Mouse (Mus musculus): ENCODE data around the gene Dab1.
A peak's percentile ranks its signal among the peaks of the same experiment; 100 is the strongest.

Gene Dab1

DNA sequence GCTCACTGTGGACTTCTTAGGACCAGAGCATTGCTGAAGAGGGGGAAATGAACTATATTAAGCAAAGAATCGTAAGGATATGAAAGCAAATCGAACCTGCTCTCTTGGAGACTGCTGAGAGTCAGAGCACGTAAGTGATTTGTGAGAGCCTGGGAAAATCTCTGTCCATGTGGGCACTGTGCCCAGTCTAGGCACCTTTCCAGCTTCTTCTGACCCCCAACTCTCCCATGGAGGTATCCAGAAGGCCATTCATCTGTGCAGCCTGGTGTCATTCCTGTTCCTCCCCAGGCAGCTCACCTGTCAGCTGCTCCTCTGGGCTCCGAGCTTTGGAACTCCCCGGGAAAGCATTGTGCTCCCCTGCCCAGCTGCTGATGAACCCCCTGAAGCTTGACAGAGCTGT is 389.2 kb downstream of the Dab1 start:
- peak; percentile 62 for DNase-seq

DNA sequence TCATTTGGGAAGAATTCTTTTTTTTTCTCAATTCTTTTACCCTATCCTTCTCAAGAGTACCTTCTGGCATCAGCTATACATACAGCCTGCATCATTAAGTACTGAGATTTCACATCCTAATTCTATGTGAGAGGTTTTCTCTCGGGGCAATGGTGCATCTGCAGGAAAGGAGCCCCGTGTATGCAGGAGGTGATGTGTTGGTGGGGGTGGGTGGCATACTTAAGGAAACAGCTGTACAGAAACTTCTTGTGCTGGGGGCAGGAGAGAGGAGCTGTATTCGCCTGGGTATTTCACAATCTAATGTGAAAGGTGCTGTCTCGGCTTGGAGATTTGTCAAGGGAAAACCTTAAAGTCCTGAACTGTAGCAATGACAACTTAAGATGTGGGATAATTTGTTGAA is 392.5 kb downstream of the Dab1 start:
- no peak for DNase-seq

DNA sequence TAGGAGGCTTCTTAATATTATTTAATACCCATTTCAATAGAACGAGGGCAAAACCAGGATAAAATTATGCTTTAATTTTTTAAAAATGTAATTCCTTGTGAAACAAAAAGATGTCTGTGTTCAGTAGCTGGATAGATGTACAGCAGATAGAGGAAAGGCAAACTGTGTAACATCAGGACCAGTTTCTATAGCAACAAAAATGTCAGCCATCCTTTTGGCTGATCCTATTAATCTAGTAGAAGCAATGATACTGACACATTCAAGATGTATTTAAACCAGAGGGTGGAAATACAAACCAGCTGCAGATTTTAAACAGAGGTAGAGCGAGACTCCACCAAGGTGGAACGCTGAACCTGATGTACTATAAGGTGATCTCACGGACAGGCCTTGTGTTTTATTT is 393.0 kb downstream of the Dab1 start:
- no peak for DNase-seq

DNA sequence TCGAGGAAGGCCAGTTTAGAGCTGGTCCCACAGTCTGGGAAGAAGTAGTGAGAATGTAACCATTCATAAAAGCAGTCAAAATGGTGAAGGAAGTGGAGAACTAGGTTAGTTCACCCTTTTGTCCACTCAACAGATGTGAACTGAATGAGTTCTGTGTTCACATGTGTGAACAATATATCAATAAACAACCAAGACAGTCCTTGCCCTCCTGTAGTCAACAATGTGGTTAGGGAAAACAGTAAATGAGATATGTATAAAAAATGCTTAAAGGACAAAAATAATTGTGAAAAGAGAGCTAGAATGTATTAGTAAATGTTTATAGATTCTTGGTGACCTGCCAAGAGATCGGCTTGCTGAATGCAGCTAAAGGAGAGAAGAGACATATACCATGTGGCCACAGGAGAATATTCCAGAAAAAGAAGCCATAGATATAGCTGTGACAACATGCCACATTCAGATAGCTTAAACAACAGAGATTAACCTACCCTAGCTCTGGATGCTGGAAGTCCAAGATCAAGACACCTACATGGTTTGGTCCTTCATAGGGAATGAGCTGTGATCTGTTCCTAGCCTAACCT is 406.0 kb downstream of the Dab1 start:
- DNase-seq = no peak

DNA sequence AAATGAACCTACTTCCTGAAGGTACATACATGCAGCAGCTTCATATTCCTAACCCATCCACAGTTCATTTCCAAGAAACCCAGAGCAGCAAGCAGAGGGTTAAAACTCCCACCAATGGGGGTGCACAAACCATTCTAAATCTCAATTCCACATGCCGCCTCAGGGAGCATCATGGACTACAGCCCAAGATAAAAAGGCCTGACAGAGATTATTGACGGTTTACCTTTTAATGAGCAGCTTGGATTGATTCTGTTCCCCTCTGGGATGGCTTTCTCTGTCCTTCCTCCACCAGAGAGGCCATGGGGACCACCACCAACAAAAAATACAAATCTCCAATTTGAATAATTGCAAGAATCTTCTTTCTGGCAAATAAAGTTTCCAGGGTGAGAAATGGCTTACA is 407.7 kb downstream of the Dab1 start:
- no peak for DNase-seq

DNA sequence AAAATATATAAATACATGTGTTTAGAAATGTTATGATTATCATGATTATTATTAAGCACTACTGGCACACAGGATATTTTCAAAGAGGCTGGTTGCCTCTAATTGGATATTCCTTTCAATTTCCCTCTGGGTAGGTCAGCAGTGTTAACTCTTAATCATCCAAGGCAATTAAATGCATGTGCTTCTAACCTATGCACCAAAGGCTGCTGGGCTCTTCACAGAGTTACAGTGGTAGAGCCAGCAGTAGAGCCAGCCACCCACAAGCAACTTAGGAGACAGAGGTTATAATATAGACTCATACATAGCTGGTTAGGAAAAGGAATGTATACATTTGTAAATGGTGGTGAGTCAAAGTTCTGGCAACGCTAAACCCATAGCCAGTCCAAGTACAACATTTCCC is 408.1 kb downstream of the Dab1 start:
- DNase-seq = no peak

DNA sequence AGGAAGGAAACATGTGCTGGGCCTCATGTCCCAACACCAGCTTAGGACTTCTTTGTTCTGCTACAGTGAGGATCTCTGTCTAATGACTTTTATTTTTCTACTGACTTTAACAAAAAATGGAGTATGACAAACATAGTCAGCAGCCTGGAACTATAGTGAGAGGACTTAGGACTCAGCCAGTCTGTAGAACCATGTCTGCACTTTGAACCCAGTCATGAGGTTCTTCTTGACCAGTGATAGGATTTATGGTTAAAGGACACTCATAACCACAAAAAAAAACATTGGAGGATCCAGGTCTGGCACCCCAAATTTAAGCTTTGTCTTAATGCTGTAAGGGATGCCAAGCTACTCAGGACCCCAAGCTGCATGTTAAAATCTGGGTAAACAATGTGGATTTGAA is 416.9 kb downstream of the Dab1 start:
- DNase-seq = no peak

DNA sequence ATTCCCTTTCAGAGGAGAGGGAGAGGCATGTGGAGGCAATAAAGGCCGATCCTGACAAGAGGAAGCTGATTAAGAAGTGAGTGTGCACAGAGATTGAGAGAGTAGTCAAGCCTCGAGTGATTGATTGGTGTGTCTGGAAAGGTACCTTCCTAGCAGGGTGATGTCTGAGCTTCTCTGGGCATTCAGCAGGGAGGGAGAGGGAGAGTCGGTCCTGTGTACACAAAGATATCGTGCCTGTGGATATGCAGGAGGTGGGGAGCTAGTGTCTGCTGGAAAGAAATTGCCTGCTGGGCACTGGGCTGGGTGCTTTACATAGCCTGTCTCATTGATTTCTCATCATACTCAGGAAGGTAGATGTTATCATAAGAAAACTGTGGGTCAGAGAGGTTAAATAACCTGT is 420.4 kb downstream of the Dab1 start:
- no peak for DNase-seq

DNA sequence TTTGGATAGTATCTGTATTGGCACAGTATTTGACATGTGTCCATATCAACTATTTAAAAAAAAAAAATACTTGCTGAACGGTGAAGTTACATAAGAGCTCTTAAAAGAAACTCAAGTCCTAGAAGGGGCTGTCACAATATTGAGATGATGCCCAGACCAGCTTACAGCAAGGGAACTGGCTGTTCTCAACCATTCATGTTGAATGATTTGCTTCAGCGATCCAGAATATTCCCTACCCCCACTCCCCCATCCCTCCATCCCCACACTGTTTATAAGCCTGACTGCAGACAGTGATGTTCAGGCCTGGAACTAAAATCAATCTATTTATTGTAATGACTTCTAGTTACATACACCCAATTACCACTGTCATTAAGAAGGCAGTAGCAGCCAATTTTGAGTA is 424.3 kb downstream of the Dab1 start:
- no peak for DNase-seq

DNA sequence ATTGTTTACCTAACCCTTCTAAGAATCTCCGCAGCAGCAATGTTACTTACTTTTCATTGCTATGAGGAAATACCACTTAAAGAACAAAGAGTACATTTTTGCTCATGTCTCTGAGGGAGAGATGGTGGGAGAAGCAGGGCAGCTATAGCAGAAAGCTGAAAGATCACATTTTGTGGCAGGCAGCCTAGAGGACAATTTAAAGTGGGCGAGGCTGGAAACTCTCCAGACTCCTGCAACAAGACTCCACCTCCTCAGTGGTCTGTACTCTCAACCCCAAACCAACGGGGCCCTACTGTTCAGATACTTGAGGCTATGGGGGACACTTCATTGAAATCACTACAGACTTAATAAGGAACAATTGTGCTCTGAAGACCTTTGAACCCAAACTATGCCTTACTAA is 425.5 kb downstream of the Dab1 start:
- DNase-seq = no peak

DNA sequence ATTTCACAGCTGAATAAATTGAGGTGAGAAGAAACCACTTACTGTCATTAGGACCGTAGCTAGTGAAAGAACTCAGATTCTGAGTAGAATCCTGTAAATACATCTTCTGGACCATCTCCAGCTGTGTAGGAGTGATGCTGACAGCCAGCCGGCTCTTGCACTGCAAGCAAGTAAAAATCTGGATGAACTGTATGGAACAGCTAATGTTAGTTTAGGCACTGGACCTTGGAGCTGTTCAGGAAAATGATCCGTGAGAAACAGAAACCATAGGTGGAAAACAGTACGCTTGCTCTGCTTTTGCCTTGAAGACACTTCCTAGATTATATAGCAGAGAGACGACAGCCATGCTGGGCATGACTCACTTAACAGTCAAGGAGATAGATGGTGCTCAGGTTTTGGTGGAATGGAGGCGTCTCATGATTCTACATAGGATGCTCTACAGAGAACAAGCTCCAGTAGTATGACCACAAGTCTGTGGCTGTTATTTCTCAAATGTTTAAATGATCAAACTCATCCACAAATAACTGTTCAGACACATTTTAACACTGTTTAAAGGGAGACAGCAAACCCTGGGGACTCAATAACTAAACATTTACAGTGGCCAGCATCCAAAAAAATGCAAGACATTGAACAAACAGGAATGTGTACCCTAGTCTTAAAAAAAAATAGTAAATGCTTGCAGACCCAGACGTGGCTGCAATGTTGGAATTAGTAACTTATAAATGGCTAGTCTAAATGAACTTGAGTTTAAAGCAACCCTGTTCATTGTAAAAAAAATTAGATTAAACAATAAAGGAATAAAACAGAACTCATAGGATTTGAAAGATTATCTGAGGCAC is 429.0 kb downstream of the Dab1 start:
- DNase-seq = no peak

DNA sequence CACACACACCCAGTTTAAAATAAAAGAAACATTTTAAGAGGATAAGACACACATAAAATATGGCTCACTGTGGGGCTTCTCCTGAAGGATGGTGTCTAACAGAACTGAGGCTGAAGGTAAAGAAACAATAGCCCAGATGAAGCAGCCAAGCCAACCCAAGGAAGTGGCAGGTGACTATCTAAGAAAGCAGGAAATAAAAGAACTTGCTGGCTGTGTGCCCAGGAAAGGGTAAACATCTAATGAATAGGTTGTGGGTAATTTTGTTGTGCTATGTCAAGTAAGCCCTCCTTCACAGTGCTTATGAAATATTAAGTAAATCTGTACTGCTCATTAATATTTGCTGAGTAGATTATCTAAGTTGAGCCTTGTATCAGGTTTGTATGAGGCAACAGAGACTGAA is 438.0 kb downstream of the Dab1 start:
- no peak for DNase-seq

DNA sequence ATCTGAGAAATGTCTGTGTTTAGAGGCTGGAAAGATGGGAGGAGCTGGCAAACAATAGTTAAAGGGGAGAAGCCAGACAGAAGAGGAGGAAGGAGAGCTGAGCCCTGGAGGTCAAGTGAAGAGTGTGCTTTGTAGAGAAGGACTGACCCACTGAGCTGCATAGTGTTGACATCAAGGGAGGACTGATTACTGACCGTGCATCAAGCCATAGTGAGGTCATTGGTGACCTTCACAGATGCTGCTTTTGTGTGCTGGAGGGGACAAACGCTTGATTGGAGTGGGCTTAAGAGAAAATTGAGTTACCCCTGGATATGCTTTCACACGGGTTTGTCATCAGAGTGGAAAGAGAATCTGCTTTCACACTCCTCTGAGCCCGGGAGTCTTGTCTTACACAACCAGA is 440.4 kb downstream of the Dab1 start:
- no peak for DNase-seq

DNA sequence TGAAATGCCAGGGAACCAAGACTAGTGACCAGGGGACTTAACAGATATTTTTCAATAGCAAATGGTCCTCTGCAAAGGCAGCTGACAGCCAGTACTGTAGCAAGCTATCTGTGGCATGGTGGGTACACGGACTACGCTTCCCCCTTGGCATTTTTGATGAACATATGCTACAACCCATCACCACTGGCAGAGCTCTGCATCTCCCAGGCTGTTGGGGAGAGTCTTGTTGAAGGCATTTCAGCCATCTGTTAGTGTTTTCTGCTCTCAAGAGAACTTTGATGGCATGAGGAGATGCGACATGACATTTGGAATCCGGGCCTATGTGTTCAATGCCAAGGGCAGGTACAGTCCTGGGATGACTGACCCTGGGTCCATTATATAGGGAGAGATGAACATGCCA is 443.2 kb downstream of the Dab1 start:
- no peak for DNase-seq

DNA sequence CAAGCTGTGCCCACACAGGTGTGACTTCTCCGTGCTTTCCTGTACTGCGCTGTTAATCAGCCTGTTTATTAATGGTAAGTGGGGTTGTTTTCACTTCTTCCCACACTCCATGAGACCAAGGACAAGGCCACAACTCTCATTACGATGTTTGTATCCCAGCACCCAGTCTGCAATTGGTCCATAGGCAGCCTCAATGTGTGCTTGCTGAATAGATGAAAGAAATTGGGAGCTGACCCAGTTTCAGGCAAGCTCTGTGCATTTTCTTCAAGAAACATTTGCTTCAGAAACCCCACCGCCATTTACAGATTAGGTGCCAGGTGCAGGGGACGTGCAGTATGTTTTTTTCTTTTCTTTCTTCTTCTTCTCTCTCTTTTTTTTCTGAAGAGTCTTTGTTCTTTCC is 447.7 kb downstream of the Dab1 start:
- no peak for DNase-seq

DNA sequence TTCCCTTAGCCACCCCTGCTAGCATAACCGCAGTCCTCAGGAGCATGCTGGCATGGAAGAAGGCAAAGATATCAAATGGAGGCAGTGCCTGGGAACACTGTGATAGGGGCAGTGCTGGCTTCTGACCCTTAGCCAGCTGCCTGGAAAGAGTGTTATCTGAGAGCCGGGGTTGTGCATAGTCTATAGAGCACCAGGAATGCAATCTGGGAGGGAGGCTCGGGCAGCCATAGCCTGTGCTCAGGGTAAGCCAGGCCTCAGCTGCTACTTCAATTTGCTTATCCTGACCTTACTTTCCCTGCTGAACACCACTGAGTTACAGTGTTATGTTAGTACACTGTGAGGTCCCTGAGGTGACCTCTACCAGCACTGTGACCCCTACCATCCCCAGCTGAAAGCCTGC is 448.6 kb downstream of the Dab1 start:
- no peak for DNase-seq

DNA sequence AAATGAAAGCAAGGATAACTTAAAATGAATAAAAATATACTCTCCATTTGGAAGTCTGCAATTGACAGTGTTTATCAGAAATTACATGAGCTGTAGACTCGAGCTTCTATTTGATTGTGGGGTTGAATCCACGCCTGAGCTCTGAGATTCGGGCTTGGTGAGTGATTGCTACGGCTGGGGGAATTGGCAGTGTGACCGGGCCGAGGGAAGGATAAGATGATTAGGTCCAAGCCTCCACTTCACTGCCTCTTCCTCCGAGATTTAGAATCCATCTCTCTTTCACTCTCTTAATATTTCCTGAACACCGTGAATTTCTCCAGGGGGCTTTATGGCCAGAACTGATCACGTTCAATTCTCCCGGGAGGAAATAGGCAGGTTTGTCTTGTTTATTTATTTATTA is 452.1 kb downstream of the Dab1 start:
- DNase-seq = no peak

DNA sequence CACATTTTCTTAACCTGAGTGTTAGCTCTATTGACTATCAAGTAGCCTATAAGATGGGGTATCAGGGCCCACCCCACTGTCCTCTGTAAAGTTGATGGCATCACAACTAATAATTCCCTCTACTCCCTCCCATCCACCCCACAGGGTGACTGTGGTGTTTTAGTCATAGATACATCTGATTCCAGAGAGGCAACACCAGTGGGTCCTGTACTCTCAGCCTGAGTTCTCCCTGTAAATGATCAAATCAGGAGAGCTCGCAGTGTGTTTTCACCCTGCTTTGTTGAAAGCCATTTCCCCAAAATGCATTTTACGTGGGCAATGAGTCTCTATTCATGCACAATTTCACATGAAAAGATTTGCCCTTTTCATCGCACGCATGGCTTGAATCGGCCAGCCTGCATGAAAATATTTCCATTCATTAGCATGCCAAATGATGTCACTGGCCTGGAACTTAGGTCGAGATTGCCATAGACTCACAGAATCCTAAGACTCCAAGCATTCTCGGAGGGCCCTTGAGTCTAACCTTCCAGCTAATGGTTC is 454.8 kb downstream of the Dab1 start:
- DNase-seq = no peak

DNA sequence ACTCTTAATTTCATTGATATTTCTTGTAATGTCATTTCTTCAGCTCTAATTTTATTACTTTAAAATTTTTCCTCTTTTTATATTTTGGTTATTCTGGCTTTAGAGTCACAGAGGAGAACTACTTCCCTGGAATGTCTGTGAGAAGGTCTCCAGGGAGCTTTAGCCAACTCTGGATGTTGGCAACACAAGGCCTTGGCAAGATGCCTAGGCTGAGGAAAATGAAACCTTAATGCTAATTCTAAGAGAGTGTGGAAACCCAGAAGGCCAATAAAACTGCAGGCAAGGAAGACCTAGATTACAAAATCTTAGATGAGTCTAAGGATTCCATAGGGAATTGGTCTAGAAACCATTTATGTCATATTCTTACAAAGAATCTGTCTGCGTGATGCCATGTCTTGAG is 458.6 kb downstream of the Dab1 start:
- DNase-seq = no peak

DNA sequence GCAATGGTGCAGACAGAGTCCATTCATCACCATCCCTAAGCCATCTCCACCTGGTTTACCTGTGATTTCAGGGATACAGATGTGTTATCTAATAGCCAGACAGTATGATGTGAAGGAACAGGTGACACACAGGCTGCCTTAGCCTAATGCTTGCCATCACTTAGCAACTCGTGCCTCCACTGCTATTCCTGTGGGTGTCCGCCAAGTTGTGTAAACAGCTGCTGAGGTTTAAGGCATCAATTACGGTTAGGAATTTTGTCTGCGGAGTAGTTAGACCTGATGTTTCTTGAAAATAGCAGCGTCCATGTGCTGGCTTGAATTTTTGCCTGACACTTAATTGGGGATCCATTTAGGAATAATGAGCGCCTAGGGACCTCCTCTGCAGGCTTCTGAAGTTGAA is 487.1 kb downstream of the Dab1 start:
- no peak for DNase-seq

DNA sequence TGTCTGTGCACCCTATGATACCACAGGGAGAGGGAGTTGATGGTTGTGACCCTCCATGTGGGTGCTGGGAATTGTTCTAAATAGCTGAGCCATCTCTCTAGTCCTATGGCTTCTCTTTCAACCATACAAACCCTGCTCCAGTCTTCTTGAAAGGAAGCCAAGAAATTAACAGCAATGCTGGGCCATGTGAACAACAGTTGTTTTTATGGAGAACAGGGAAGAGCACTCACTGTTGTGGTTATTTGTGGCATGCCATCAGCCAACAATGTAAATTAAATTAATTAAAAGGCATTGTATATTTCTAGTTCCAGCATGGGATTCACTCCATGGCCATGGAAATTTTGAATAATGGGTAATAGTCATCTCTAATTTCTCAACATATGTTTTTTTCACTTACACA is 492.5 kb downstream of the Dab1 start:
- no peak for DNase-seq

DNA sequence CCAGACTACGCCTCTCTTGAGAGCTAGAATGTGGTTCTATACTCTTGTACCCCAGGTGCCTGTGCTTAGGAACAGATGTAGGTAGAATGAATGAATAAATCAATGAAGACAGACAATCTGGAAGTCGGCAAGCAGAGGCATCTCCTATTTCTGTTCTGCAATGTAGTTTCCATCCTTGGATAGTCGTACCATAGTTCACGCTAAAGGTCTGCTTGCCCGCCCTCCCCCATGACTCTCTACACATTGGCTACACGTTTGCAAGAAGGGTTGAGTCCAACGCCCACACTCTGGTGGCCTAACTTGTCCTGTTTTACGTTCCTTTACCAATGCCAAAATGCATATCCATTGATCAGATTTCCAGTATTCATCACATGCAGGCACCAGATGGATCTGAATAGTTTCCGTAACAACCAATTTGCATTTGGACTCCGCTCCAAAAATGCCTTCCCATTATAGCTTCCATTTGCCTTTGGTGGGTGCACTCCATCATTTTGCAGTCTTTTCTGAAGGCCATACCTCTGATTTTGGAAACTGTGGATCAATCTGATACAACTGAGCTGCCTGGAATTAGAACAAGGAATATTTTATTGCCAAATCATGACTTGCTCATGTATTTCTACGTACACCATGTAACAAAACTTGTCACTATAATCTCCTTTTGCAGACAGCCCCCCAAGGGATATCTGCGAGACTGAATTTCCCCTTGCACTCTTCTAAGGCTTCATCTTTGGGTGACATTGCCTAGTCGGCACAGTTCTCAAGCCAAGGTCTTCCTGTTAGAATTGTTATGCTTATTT is 494.2 kb downstream of the Dab1 start:
- no peak for DNase-seq

DNA sequence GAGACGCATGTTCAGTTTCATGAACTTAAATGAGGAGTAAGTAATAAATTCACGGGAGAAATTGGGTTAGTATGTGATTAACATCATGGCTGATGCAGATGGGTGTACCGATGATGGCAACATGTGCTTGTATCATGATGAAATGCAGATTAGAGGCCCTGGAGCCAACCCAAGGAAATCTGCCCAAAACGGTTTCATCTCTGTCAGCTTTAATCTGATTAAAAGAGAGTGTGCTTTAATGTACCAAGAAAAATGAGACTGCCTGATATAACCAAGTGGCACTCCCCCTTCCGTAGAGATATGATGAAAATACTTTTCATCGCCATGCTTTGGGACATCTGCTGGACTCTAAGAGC is 494.8 kb downstream of the Dab1 start:
- no peak for DNase-seq

DNA sequence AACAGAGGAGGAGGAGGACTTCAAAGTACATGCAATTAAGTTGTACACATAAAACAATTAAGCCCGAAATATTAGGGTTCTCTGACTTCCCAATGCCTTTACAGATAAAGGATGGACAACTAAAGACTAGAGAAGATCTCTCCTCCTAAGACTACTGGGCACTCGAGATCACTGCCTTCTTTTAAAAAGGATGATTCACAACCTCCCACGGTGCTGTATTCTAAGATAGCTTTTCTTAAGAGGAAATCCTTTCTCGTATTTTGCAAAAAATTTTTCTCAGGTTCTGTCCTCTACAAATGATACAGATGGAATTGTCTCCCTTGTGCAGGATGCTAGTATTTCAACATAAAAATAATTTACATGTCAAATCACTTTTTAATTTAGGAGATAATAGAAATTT is 500.9 kb downstream of the Dab1 start:
- DNase-seq = no peak

Measured in cerebellum, adult 11 months (tissue).